Mouse (Mus musculus): Measurements from ENCODE around the gene Cpne7.

Cpne7 gene

GRCm38 (mm10) chr8:123113908-123114469 lies 3.2 kb upstream of the Cpne7 start:
- no peak for DNase-seq (ENCODE audit: low read depth, low spot score)

GRCm38 (mm10) chr8:123114644-123115043 lies 2.5 kb upstream of the Cpne7 start:
- no peak for DNase-seq (ENCODE audit: low read depth, low spot score)

GRCm38 (mm10) chr8:123117744-123118143 lies 570 bp downstream of the Cpne7 start:
- DNase-seq (ENCODE audit: low read depth, low spot score) = no peak

- DNase-seq (ENCODE audit: low read depth, low spot score) = no peak
Observed at GRCm38 (mm10) chr8:123122059-123122458, 4.9 kb downstream of the Cpne7 start.

- no peak for DNase-seq (ENCODE audit: low read depth, low spot score)
Observed at GRCm38 (mm10) chr8:123122670-123123069, 5.5 kb downstream of the Cpne7 start.

- peak; percentile 58 for DNase-seq (ENCODE audit: low read depth, low spot score)
Observed at GRCm38 (mm10) chr8:123126193-123126816, 9.1 kb downstream of the Cpne7 start.

GRCm38 (mm10) chr8:123131041-123131440 lies 13.9 kb downstream of the Cpne7 start:
- DNase-seq (ENCODE audit: low read depth, low spot score) = no peak

GRCm38 (mm10) chr8:123132953-123133352 lies 15.8 kb downstream of the Cpne7 start:
- DNase-seq (ENCODE audit: low read depth, low spot score) = no peak

GRCm38 (mm10) chr8:123134149-123134713 lies 17.1 kb downstream of the Cpne7 start:
- no peak for DNase-seq (ENCODE audit: low read depth, low spot score)

GRCm38 (mm10) chr8:123135406-123135805 lies 18.2 kb downstream of the Cpne7 start:
- DNase-seq (ENCODE audit: low read depth, low spot score) = no peak

GRCm38 (mm10) chr8:123135806-123136205 lies 18.6 kb downstream of the Cpne7 start:
- no peak for DNase-seq (ENCODE audit: low read depth, low spot score)

- no peak for DNase-seq (ENCODE audit: low read depth, low spot score)
Observed at GRCm38 (mm10) chr8:123136287-123136686, 19.1 kb downstream of the Cpne7 start.

GRCm38 (mm10) chr8:123137645-123138077 lies 20.5 kb downstream of the Cpne7 start:
- DNase-seq (ENCODE audit: low read depth, low spot score) = no peak

- DNase-seq (ENCODE audit: low read depth, low spot score) = no peak
Observed at GRCm38 (mm10) chr8:123138741-123139140, 21.6 kb downstream of the Cpne7 start.

- DNase-seq (ENCODE audit: low read depth, low spot score) = no peak
Observed at GRCm38 (mm10) chr8:123141741-123142462, 24.7 kb downstream of the Cpne7 start.

- peak; percentile 50 for DNase-seq (ENCODE audit: low read depth, low spot score)
Observed at GRCm38 (mm10) chr8:123145279-123145678, 28.1 kb downstream of the Cpne7 start.

- no peak for DNase-seq (ENCODE audit: low read depth, low spot score)
Observed at GRCm38 (mm10) chr8:123146390-123146789, 29.2 kb downstream of the Cpne7 start.

GRCm38 (mm10) chr8:123150737-123151171 lies 33.6 kb downstream of the Cpne7 start:
- no peak for DNase-seq (ENCODE audit: low read depth, low spot score)

GRCm38 (mm10) chr8:123155177-123155576 lies 38.0 kb downstream of the Cpne7 start:
- DNase-seq (ENCODE audit: low read depth, low spot score) = no peak

- peak; percentile 54 for DNase-seq (ENCODE audit: low read depth, low spot score)
Observed at GRCm38 (mm10) chr8:123156070-123156773, 39.0 kb downstream of the Cpne7 start.

- peak; percentile 69 for DNase-seq (ENCODE audit: low read depth, low spot score)
Observed at GRCm38 (mm10) chr8:123157888-123158465, 40.8 kb downstream of the Cpne7 start, which contains the start of gene Sult5a1. Gene Sult5a1 (minus strand): TSS chr8:123158315.

Measured in ES-CJ7 (cell line).